Mouse (Mus musculus) heart, embryonic 10.5 days (tissue): Measurements from ENCODE around the gene Rnf103. TPM values are rescaled to one million over a fixed set of nuclear protein-coding genes. Genes with fewer than 3 reads are reported as not detected.

Source experiments
- DNase-seq: peaks from one replicate; pipeline ENCODE4 v3.0.0-alpha.2; 2017; ENCODE audit warnings: low spot score
- H3K27ac ChIP-seq: fragments of 300-500 bp; sonication (generic); 2 replicates; pipeline ENCODE4 v1.5.1; 2016; ENCODE audit warnings: mild to moderate bottlenecking
- H3K27me3 ChIP-seq: fragments of 300-500 bp; sonication (generic); 2 replicates; pipeline ENCODE4 v1.6.1; 2016; ENCODE audit warnings: mild to moderate bottlenecking; ENCODE audit not compliant: poor library complexity, insufficient read depth, severe bottlenecking
- H3K36me3 ChIP-seq: fragments of 300-500 bp; sonication (generic); 2 replicates; pipeline ENCODE4 v1.6.1; 2016; ENCODE audit warnings: mild to moderate bottlenecking, moderate library complexity
- H3K4me1 ChIP-seq: fragments of 300-500 bp; sonication (generic); 2 replicates; pipeline ENCODE4 v1.6.1; 2016; ENCODE audit warnings: mild to moderate bottlenecking
- H3K4me3 ChIP-seq: fragments of 300-500 bp; sonication (generic); 2 replicates; pipeline ENCODE4 v1.5.1; 2016; ENCODE audit warnings: mild to moderate bottlenecking, moderate library complexity
- H3K9me3 ChIP-seq: fragments of 300-500 bp; sonication (generic); 2 replicates; pipeline ENCODE4 v1.6.1; 2016; ENCODE audit warnings: mild to moderate bottlenecking, moderate library complexity
- WGBS: fragments of 180-500 bp; shearing (Covaris S2); methylation state at CpG from one replicate; pipeline ENCODE4 v1.1.7; 2016; 5-methylcytosine and 5-hydroxymethylcytosine counted together
- polyA plus RNA-seq: library from polyadenylated mRNA; unstranded; fragments of >200 nt; fragmentation: Nextera tagmentation; extraction: Ambion mirVana; gene quantifications from 2 replicates; pipeline ENCODE4 v1.2.1, GENCODE M21; 2016

Rnf103 gene
- polyA plus RNA-seq, 1 experiment from 2014 or later, result 14.4 TPM

DNA sequence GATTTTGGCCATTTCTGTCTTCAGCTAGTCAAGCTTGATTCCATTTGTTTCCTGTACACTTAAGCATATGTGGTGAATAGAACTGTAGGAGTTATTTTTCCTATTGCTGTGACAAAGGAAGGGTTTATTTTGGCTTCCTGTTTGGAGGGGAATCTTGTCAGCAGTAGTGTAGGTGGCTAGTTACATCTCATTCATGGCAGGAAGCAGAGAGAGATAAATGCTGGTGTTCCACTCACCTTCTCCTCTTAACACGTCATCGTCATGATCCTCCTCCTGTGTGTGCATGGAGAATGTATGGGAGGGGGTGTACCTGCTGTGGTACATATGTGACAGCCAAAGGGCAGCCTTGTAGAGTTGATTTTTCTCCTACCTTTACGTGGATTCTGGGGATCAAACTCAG is 6.9 kb downstream of the Rnf103 start:
- no peak overlapping the region for H3K27ac ChIP-seq
- H3K9me3 ChIP-seq, result no peaks in the 10 kb centered on the region
- H3K36me3 ChIP-seq, result peaks cover 10% of the 10 kb centered on the region
- no peak for DNase-seq
- H3K4me3 ChIP-seq, result no peak overlapping the region
- H3K4me1 ChIP-seq, result peaks cover 5% of the 10 kb centered on the region
- H3K27me3 ChIP-seq, result no peaks in the 10 kb centered on the region
- WGBS, result 59% methylated on average over 3 of the region's 3 CpGs

DNA sequence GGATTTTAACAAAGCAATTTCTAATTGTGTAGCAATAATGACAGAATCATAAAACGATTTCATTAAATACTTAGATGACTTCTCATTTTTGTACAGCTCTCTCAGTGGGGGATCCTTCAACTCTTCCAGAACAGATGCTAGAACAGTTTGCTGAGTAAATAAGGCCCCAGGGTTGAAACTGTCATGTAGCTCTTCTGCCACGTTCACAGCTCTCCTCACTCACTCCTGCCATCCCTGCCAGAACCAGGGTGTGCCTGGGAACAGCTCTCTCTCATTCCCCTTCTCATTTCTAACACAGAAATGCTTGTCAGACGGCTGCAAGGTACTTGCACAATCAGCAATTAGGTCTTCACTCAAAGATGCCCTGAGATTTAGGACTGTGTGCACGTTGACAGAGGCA is 9.3 kb downstream of the Rnf103 start:
- no peak for DNase-seq
- H3K4me1 ChIP-seq, result no peaks in the 10 kb centered on the region
- H3K36me3 ChIP-seq, result peaks cover 18% of the 10 kb centered on the region
- 61% methylated on average over 4 of the region's 4 CpGs for WGBS
- H3K9me3 ChIP-seq, result no peaks in the 10 kb centered on the region
- no peak overlapping the region for H3K4me3 ChIP-seq
- no peak overlapping the region for H3K27ac ChIP-seq
- H3K27me3 ChIP-seq, result no peaks in the 10 kb centered on the region

DNA sequence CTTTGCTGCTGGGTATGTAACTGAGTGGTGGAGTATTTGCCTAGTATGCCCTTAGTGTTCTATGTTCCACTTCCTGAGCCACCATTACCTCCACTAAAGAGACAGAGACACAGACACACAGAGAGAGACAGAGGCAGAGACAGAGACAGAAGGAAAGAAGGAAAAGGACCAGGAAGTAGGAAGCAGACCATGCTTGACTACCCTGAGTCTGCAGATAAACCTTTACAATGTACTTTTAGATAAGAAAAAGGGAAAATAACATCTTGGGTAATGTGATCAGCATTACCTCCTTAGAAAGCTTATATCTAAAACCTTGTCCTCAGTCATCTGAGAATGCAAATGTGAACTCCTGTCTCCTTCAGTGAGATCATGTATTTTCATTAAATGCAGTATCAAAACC is 10.0 kb downstream of the Rnf103 start:
- Histone ChIP-seq H3K4me1 (no peaks in the 10 kb centered on the region), H3K36me3 (peaks cover 21% of the 10 kb centered on the region), H3K9me3 (no peaks in the 10 kb centered on the region), H3K27me3 (no peaks in the 10 kb centered on the region), H3K4me3 (no peak overlapping the region), H3K27ac (no peak overlapping the region)
- no peak for DNase-seq

DNA sequence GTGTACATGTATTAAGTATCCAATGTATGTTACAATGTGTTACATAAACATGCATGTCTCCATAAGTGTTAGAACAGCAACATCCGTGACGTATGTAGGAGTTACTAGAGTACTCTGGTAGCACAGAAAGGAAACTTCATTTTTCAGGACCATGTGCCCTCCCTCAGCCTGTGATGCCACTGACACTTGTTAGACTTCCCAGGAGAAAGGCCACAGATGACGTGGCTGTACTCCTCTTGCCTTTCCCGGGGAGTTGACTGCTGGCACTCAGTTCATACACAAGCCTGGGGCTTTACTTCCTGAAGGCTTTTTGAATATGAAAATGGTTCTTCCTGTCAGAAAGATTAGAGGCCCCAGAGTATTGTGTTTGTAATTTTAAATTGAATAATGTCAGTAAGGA is 10.4 kb downstream of the Rnf103 start:
- 83% methylated on average over 4 of the region's 4 CpGs for whole genome bisulfite sequencing
- H3K36me3 ChIP-seq, result peaks cover 25% of the 10 kb centered on the region
- no peaks in the 10 kb centered on the region for H3K4me1 ChIP-seq
- no peak overlapping the region for H3K27ac ChIP-seq
- no peak for DNase-seq
- H3K4me3 ChIP-seq, result no peak overlapping the region
- no peaks in the 10 kb centered on the region for H3K9me3 ChIP-seq
- no peaks in the 10 kb centered on the region for H3K27me3 ChIP-seq

DNA sequence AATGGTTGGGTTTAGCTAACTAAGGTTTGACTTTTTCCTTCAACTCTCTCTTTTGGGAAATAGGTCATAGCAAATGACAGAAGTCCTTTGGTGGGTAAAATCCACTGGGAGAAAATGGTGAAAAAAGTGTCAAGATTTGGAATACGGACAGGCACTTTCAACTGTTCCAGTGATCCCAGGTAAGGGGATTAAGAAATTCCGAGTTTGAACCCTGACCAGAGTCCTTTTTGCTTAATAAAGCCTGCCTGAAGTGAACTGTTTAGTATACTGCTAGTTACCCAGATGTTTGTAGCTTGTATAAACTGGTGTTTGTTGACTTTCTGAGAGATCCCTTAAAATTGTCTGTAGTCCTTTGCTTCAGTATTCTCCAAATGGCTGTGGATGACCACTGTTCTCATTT is 12.0 kb downstream of the Rnf103 start:
- Histone ChIP-seq H3K4me1 (no peaks in the 10 kb centered on the region), H3K4me3 (no peak overlapping the region), H3K27ac (no peak overlapping the region), H3K9me3 (no peaks in the 10 kb centered on the region), H3K36me3 (peaks cover 38% of the 10 kb centered on the region), H3K27me3 (no peaks in the 10 kb centered on the region)
- DNase-seq, result no peak
- 89% methylated on average over 2 of the region's 2 CpGs for WGBS

DNA sequence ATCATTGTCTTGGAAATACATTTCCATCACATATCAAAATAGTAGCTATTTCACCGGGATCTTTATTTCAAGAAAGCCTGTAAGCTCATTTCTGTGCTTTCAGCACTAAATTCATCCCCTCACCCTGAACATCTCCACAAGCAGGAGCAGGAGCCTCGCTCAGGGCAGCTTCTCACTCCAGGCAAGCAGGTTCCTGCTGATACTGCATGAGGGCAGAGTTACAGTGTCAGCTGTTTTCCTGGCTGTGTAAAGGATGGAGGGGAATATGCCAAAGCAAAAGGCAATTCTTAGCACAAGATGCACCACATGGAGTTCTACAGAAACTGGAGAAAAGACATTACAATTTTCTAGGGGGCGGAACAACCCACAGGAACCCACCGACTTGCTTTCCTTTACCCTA is 25.8 kb downstream of the Rnf103 start:
- no peaks in the 10 kb centered on the region for H3K4me1 ChIP-seq
- H3K9me3 ChIP-seq, result no peaks in the 10 kb centered on the region
- no peak overlapping the region for H3K27ac ChIP-seq
- H3K27me3 ChIP-seq, result no peaks in the 10 kb centered on the region
- no peak overlapping the region for H3K4me3 ChIP-seq
- WGBS, result 86% methylated on average over 4 of the region's 4 CpGs
- DNase-seq, result no peak
- H3K36me3 ChIP-seq, result no peaks in the 10 kb centered on the region

DNA sequence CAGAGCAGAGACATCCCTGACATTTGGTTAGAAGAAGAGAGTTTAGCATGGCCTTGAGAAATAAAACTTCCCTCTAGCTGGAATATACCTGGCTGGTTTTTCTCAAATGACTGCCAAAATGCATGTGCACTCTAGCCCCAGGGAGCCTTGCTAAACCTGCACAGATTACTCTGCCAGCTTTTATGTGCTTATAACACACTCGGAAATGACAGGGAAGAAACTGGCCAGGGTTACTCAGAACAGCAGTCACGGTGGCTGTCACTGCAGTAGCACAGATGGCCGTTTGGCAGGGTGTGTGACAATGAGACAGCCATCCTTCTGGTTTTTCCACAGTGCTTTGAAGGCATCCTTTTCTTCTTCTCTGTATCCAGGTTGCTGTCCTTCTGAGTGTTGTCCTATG is 31.9 kb downstream of the Rnf103 start:
- Histone ChIP-seq H3K9me3 (no peaks in the 10 kb centered on the region), H3K4me3 (no peak overlapping the region), H3K4me1 (no peaks in the 10 kb centered on the region), H3K27me3 (no peaks in the 10 kb centered on the region), H3K36me3 (no peaks in the 10 kb centered on the region), H3K27ac (no peak overlapping the region)
- no peak for DNase-seq
- WGBS, result 58% methylated on average over 3 of the region's 3 CpGs

DNA sequence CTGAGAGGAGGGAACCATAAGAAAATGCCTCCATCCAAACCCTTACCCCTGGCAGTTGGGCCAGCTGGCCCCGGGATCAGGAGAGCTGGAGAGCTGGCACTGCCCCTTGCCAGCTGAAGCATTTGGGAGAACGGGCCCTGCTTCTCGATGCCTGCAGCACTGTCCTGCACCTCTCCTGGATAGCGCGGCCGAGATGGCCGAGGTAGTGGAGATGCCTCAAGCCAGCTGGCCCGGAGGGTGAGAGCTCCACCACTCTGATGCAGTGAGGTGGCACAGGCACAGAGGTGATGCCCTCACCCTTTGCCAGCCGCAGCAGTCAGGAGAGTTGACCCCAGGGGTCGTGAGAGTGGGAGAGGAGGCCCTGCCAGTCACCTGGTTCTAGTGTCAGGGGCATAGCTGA is 33.4 kb downstream of the Rnf103 start:
- H3K27ac ChIP-seq, result no peak overlapping the region
- 82% methylated on average over 10 of the region's 10 CpGs for WGBS

DNA sequence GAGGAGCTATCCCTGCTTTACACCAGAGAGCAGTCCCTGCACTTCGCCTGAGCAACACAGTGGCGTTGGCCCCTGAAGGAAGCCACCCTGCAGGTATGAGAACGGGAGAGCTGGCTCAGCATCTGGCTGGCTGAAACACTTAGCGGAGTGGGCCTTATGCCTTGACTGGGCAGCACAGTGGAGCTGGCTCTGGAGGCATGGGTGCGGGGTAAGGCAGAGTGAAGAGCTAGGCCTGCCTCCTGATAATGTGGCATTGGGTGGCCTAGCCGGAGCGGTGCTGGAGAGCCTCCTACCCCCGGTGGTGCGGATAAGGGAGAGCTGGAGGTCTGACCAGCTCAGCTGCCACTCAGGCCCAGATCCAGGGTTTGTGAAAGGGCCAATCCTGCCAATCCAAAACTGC is 34.1 kb downstream of the Rnf103 start:
- no peak overlapping the region for H3K27ac ChIP-seq
- no peaks in the 10 kb centered on the region for H3K9me3 ChIP-seq
- DNase-seq, result no peak
- H3K4me3 ChIP-seq, result no peak overlapping the region
- WGBS, result 84% methylated on average over 9 of the region's 9 CpGs
- H3K4me1 ChIP-seq, result no peaks in the 10 kb centered on the region
- no peaks in the 10 kb centered on the region for H3K27me3 ChIP-seq
- no peaks in the 10 kb centered on the region for H3K36me3 ChIP-seq

More for the DNA sequence above, 33.4 kb downstream of the Rnf103 start:
- Histone ChIP-seq H3K4me1 (no peaks in the 10 kb centered on the region), H3K27me3 (no peaks in the 10 kb centered on the region), H3K9me3 (no peaks in the 10 kb centered on the region), H3K4me3 (no peak overlapping the region), H3K36me3 (no peaks in the 10 kb centered on the region)
- no peak for DNase-seq

DNA sequence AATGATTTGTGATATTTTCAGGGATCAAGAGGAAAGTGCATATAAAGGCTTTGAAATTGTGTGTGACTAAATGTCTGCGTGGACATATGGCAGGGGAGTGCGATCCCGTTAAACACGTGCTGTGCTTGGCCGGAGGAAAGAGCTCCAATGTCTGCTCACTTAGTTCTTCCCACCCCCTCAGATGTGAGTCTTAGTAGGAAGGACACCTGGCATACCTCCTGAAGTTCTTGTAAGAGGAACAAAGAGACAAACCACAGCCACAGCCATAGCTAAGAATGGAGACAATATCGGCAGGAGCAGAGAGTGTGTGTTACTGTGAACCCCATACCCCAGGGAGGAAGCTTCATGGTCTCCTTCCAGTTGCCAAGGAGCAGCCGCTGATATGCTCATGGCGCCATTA is 36.5 kb downstream of the Rnf103 start:
- DNase-seq, result no peak
- WGBS, result 86% methylated on average over 8 of the region's 8 CpGs
- H3K4me1 ChIP-seq, result no peaks in the 10 kb centered on the region
- H3K9me3 ChIP-seq, result no peaks in the 10 kb centered on the region
- no peak overlapping the region for H3K27ac ChIP-seq
- no peaks in the 10 kb centered on the region for H3K36me3 ChIP-seq
- no peaks in the 10 kb centered on the region for H3K27me3 ChIP-seq
- H3K4me3 ChIP-seq, result no peak overlapping the region

DNA sequence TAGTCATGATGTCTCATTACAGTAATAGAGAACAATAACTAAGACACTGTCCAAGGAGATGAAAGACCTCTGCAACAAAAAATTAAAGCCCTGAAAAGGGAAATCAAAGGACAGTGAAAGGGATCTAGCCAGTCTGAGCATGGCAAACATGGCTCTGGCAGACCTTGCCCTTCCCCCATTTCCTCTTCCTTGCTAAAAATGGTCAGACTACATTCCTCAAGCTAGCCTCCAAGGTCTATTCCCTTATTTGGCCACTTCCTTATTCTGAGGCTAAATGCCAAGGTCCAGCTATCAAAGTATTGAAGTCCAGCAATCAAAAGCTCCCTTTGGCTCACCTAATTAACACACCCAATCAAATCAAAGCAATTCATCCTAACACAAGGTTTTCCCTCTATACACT is 43.6 kb downstream of the Rnf103 start:
- no peaks in the 10 kb centered on the region for H3K9me3 ChIP-seq
- peak overlapping the region; percentile 52 for H3K27ac ChIP-seq
- no peak for DNase-seq

DNA sequence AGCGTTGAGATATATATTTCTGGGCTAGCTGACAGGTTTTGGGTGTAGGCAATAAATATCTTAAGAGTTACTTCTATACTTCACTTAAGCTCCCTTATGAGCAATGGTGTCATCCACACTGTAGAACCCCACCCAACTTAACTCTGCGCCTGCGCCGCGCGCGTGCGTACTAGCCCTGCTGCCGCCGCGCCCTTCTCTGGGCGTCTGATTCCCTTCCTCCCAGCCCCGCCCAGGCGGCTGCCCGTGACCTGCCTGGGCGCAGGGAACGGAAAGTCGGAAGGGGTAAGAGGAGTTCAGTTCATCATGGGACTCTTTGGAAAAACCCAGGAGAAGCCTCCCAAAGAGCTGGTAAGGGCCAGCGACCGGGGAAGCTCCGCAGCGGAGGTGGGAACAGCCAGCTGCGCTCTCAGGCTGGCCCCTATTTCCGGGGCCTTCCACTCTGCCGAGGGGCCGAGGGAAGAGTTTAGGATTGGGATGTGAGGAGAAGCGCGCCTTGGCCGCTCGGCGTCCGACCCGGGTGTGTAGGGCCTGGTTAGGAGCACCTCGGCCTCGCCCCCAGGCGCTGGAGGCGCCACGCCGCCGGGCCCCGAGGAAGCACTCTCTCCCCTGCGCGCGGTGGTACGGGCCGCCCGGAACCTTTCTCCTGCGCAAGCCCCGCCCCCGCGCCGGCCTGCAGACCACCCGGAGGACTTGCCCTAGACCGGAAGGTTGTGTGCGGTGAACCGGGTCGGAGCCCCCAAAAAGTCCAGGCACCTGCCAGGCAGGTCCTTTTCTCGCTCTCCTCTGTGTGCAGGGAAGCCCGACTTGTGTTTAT is 50.2 kb downstream of the Rnf103 start, which contains the start of gene Chmp3:
Gene Chmp3 (plus strand): TSS at position 112 of the 814 bp plus-strand sequence.
- Histone ChIP-seq H3K27ac (peak within 1 kb of the TSS; percentile 100), H3K36me3 (peaks cover 2% of the 10 kb centered on the region; the same call in 1 of the 2 replicates), H3K27me3 (no peaks in the 10 kb centered on the region), H3K9me3 (no peaks in the 10 kb centered on the region), H3K4me1 (0 out of 2 replicates have a peak, but pooled peaks cover 4% of the 10 kb centered on the region), H3K4me3 (peak within 1 kb of the TSS; percentile 82)
- DNase-seq, result peak; percentile 97
- under 1% methylated on average over 58 of the region's 59 CpGs for WGBS

More for the DNA sequence above, 43.6 kb downstream of the Rnf103 start:
- H3K4me1 ChIP-seq, result peaks cover 6% of the 10 kb centered on the region; the same call in 1 of the 2 replicates
- H3K27me3 ChIP-seq, result no peaks in the 10 kb centered on the region
- no peaks in the 10 kb centered on the region for H3K36me3 ChIP-seq
- no peak overlapping the region for H3K4me3 ChIP-seq

DNA sequence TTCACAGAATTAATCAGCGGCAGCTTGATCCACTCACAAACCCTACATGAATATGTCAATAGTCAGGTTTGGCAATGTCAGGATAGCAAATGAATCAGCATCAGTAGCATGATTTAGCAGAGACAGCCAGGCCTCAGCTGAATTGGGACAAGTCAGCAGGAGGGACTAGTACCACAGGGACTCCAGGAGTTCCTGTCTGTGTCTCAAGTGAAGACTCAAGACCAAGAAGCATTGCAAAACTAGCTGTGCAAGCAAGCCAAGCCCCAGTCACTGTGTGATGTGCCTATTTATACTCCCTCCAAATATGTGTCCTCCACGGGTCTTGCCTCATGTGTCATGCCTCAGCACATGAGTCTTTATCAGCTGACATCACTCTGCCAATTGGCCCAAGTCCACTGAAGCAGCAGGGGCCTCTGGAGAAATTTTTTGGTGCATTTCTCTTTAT is 61.8 kb downstream of the Rnf103 start:
- Histone ChIP-seq H3K27me3 (no peaks in the 10 kb centered on the region), H3K36me3 (peaks cover 16% of the 10 kb centered on the region), H3K27ac (no peak overlapping the region), H3K4me3 (no peak overlapping the region), H3K4me1 (no peaks in the 10 kb centered on the region), H3K9me3 (no peaks in the 10 kb centered on the region)
- WGBS, result 78% methylated on average over 2 of the region's 2 CpGs
- DNase-seq, result no peak

DNA sequence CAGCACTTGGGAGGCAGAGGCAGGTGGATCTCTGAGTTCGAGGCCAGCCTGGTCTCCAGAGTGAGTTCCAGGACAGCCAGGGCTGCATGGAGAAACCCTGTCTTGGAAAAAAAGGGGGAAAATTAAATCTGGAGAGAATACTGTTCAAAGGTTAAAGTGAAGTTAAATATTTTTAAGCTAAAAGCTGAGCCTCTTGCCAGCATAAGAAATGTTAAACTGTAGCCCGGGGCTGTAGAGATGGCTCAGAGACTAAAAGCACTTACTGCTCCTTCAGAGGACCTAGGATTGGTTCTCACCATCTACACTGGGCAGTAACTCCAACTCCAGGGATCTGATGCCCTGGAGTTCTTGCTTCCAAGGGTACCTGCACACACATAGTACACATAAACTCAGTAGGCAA is 63.1 kb downstream of the Rnf103 start:
- Histone ChIP-seq H3K4me1 (no peaks in the 10 kb centered on the region), H3K36me3 (peaks cover 24% of the 10 kb centered on the region), H3K27ac (no peak overlapping the region), H3K9me3 (no peaks in the 10 kb centered on the region), H3K4me3 (no peak overlapping the region), H3K27me3 (no peaks in the 10 kb centered on the region)
- no peak for DNase-seq
- 92% methylated on average over 2 of the region's 2 CpGs for WGBS
